Mouse (Mus musculus) CH12.LX (cell line): ENCODE measurements around the gene Hlx. TPM values are rescaled to one million over a fixed set of nuclear protein-coding genes. Genes with fewer than 3 reads are reported as not detected.

Experiments
- DNase-seq: peaks from one replicate; pipeline ENCODE4 v3.0.0-alpha.2; 2013; ENCODE audit errors: extremely low read depth
- H3K27ac ChIP-seq: 2 replicates; pipeline ENCODE4 v1.5.1; 2012; ENCODE audit warnings: low read depth, mild to moderate bottlenecking, control low read depth, moderate library complexity; ENCODE audit not compliant: insufficient read depth
- H3K27me3 ChIP-seq: replicated peaks from 2 replicates; pipeline ENCODE3; 2012; ENCODE audit warnings: inconsistent platforms
- H3K36me3 ChIP-seq, 2 experiments: replicated peaks in 1 of 2; 2 replicates each; pipeline versions ENCODE3 to v1.6.1; 2012; ENCODE audit warnings: inconsistent platforms in 1 of 2, low read length in 1 of 2, mild to moderate bottlenecking in 1 of 2, mixed read lengths in 1 of 2, moderate library complexity in 1 of 2; ENCODE audit not compliant: control insufficient read depth in 1 of 2, insufficient read depth in 1 of 2
- H3K4me1 ChIP-seq, 2 experiments: 2 replicates each; pipeline ENCODE4 v1.6.1; 2012; ENCODE audit warnings: inconsistent platforms in 1 of 2, moderate library complexity in 1 of 2; ENCODE audit not compliant: insufficient read depth in 2 of 2, control insufficient read depth in 1 of 2
- H3K4me2 ChIP-seq: 2 replicates; pipeline ENCODE4 v1.6.1; 2012; ENCODE audit warnings: low read depth, mild to moderate bottlenecking, control low read depth; ENCODE audit not compliant: poor library complexity, insufficient read depth, severe bottlenecking
- H3K4me3 ChIP-seq, 3 experiments: fragments of 150-350 bp in 1 of 3; sonication (generic) in 1 of 3; replicated peaks in 1 of 3; 2 replicates each; pipeline versions ENCODE3 to v1.5.1; 2011 to 2012; ENCODE audit warnings: low read depth in 2 of 3, low read length in 2 of 3, mild to moderate bottlenecking in 2 of 3, moderate library complexity in 2 of 3, control low read depth in 1 of 3, improper control_type of control experiment in 1 of 3, inconsistent platforms in 1 of 3, mixed read lengths in 1 of 3; ENCODE audit not compliant: poor library complexity in 1 of 3
- H3K79me2 ChIP-seq: replicated peaks from 2 replicates; pipeline ENCODE4 v1.6.1; 2012; ENCODE audit warnings: mild to moderate bottlenecking, moderate library complexity; ENCODE audit not compliant: control insufficient read depth, poor library complexity, insufficient read depth, severe bottlenecking; ENCODE audit errors: extremely low read depth
- H3K9ac ChIP-seq: 2 replicates; pipeline ENCODE4 v1.6.1; 2012; ENCODE audit warnings: low read depth, mild to moderate bottlenecking, control low read depth, moderate library complexity; ENCODE audit not compliant: insufficient read depth
- H3K9me3 ChIP-seq: replicated peaks from 2 replicates; pipeline ENCODE3; 2012; ENCODE audit warnings: low read length, inconsistent platforms, mixed read lengths
- BHLHE40 ChIP-seq: IDR thresholded peaks from 2 replicates; pipeline ENCODE4 v1.6.1; 2011; ENCODE audit warnings: mild to moderate bottlenecking, low read depth, low read length, improper control_type of control experiment
- GABPA ChIP-seq: IDR thresholded peaks from 2 replicates; pipeline ENCODE4 v1.6.1; 2012; ENCODE audit warnings: low read depth, low read length, improper control_type of control experiment, inconsistent platforms; ENCODE audit not compliant: insufficient replicate concordance
- IRF4 ChIP-seq: IDR thresholded peaks from 2 replicates; pipeline ENCODE4 v1.6.1; 2014; ENCODE audit warnings: low read depth, mild to moderate bottlenecking, inconsistent platforms, low read length, improper control_type of control experiment
- POLR2AphosphoS2 ChIP-seq: IDR thresholded peaks from 2 replicates; pipeline ENCODE4 v1.6.1; 2011; ENCODE audit warnings: low read depth, low read length, improper control_type of control experiment
- SIN3A ChIP-seq: IDR thresholded peaks from 2 replicates; pipeline ENCODE4 v1.6.1; 2012; ENCODE audit warnings: low read length, improper control_type of control experiment, inconsistent platforms
- TCF12 ChIP-seq: IDR thresholded peaks from 2 replicates; pipeline ENCODE4 v1.6.1; 2014; ENCODE audit warnings: low read depth, mild to moderate bottlenecking, inconsistent platforms, low read length, improper control_type of control experiment
- UBTF ChIP-seq: IDR thresholded peaks from 2 replicates; pipeline ENCODE4 v1.6.1; 2012; ENCODE audit warnings: low read depth, mild to moderate bottlenecking, inconsistent platforms, low read length, improper control_type of control experiment, moderate library complexity
- USF1 ChIP-seq: IDR thresholded peaks from 2 replicates; pipeline ENCODE4 v1.6.1; 2014; ENCODE audit warnings: low read depth, mild to moderate bottlenecking, inconsistent platforms, low read length, improper control_type of control experiment
- ZKSCAN1 ChIP-seq: IDR thresholded peaks from 2 replicates; pipeline ENCODE4 v1.6.1; 2012; ENCODE audit warnings: low read depth, inconsistent platforms, low read length, improper control_type of control experiment, borderline replicate concordance
- dilution Hi-C: fragments of 300-500 bp; cut with MboI; formaldehyde crosslinking; loops from 2 replicates; pipeline ENCODE4 v1.14.3; 2020; ENCODE audit warnings: low sequenced_read_pairs; ENCODE audit not compliant: extremely low pct_unique_long_range_greater_than_20kb, extremely low pct_ligation_motif_present
- in situ Hi-C: fragments of 300-500 bp; cut with MboI; formaldehyde crosslinking; loops from 3 replicates; pipeline ENCODE4 v1.14.3; 2019; ENCODE audit warnings: low sequenced_read_pairs, low pct_ligation_motif_present, low pct_unique_long_range_greater_than_20kb, mixed read lengths
- polyA plus RNA-seq: library from polyadenylated mRNA; unstranded; fragments of >175 nt; gene quantifications from 2 replicates; pipeline ENCODE4 v1.2.1, GENCODE M21; 2012; ENCODE audit warnings: low read depth; ENCODE audit not compliant: insufficient read length
- total RNA-seq, 2 experiments: library from RNA; depleted of rRNA; stranded (reverse); fragments of 300-350 nt in 1 of 2; fragments of >200 nt in 1 of 2; gene quantifications; 2 replicates each; pipeline ENCODE4 v1.2.3; 2012 to 2014

The Hlx gene
- total and polyA plus RNA-seq, 3 experiments = 0.34 to 1.1 (median 0.64) TPM

DNA sequence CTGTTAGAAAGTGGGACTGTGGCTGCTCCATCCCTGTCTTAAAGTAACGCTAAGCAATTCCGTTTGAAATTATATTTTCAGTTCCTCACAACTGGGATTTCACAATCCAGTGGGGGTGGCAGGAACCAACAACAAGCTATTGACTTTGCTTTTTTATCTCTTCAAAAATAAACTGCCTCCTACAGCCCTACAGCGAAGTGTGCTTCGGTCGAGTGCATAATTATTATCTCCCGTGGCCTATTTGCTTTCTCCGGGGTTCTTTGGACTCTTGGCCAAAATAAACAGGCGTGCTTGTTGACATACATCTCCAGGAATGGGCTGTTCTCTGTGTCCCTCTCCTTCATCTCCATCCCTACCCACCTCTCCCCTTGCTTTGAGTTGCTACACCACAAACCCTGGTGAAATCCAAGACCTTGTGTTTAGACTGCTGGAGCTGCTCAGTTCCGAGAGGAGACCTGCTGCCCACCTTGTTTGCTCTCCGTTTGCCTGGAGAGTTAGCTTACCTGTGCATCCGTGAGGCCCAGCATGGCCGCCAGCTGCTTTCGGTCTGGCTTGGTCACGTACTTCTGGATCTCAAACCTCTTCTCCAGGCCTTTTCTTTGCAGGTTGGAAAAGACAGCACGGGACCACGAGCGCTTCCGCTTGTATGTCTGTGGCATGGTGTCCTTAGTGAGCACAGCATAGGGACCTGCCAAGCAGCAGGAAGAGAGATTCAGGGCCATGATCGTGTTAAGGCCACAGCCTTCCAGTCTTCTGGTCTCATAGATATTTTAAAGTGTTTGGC lies 2.9 kb downstream of the Hlx start:
- Histone ChIP-seq H3K9ac (no peak overlapping the region), H3K4me3 (no peak overlapping the region), H3K27me3 (peaks cover 19% of the 10 kb centered on the region)

DNA sequence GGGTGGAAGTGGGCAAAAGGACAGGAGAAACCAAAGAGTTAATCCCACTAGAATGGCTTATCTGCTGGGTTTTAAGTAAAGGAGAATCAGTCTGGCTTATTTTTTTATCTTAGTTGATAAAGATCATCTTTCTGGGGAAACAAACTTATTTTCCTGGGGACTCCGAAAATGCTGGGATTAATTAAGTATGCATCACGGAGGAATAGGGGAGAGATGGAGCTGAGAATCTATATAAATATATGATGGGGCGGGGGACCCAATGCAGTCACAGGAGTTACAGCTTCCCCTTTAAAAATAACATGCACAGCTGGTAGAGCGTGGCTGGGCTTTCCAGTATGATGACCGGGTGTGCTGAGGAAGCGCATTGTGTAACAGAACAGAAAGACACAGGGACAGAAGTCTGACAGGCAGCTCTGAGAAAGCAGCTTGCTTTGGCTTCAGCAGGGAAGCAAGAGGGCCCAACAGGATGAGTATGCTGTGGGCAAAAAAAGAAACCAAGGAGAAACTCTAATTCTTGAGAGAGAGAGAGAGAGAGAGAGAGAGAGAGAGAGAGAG lies 3.8 kb downstream of the Hlx start:
- peaks cover 10% of the 10 kb centered on the region for H3K27me3 ChIP-seq
- TF ChIP-seq USF1 (no peak), GABPA (no peak)
- H3K4me3 ChIP-seq = no peak overlapping the region
- no peak overlapping the region for H3K9ac ChIP-seq
- H3K27ac ChIP-seq = no peak overlapping the region
- no peaks in the 10 kb centered on the region for H3K79me2 ChIP-seq
- no peak overlapping the region for H3K4me2 ChIP-seq
- no peak for DNase-seq
- H3K9me3 ChIP-seq = no peaks in the 10 kb centered on the region
- H3K36me3 ChIP-seq = peaks cover 0 to 18% of the 10 kb centered on the region in 2 experiments
- in situ Hi-C loops = no loop called here
- dilution Hi-C loops = no loop called here
- H3K4me1 ChIP-seq = peaks cover 4 to 35% of the 10 kb centered on the region in 2 experiments; a peak in 3 of 4 replicates

More for the DNA sequence above, 2.9 kb downstream of the Hlx start:
- Histone ChIP-seq H3K4me2 (no peak overlapping the region), H3K36me3 (peaks cover 0 to 18% of the 10 kb centered on the region in 2 experiments), H3K79me2 (no peaks in the 10 kb centered on the region), H3K4me1 (peaks cover 4 to 42% of the 10 kb centered on the region in 2 experiments; a peak in 3 of 4 replicates), H3K27ac (no peak overlapping the region), H3K9me3 (no peaks in the 10 kb centered on the region)
- in situ Hi-C loops = loop anchor here (10.0 kb wide), 2 partner anchors 265 to 465 kb away; no protein-coding TSS in a partner anchor
- DNase-seq = no peak
- TF ChIP-seq BHLHE40 = no peak
- no peak for TF ChIP-seq TCF12
- TF ChIP-seq SIN3A = no peak
- TF ChIP-seq POLR2AphosphoS2 = no peak
- TF ChIP-seq IRF4 = no peak
- TF ChIP-seq ZKSCAN1 = no peak
- no peak for TF ChIP-seq UBTF
- dilution Hi-C loops = no loop called here
